Mouse (Mus musculus) midbrain, embryonic 15.5 days (tissue): ENCODE results near the gene Samhd1. TPM values are rescaled to one million over a fixed set of nuclear protein-coding genes. Genes with fewer than 3 reads are reported as not detected.

ENCODE experiments used
- ATAC-seq: fragments of 200-750 bp; cut with Nextera tagmentation; replicated peaks from 2 replicates; pipeline ENCODE4 v1.8.0; 2017; ENCODE audit warnings: moderate TSS enrichment
- H3K27ac ChIP-seq: fragments of 300-500 bp; sonication (generic); 2 replicates; pipeline ENCODE4 v1.5.1; 2015; ENCODE audit warnings: mild to moderate bottlenecking, inconsistent platforms
- H3K27me3 ChIP-seq: fragments of 300-500 bp; sonication (generic); replicated peaks from 2 replicates; pipeline ENCODE4 v1.6.1; 2015; ENCODE audit warnings: inconsistent platforms
- H3K36me3 ChIP-seq: fragments of 300-500 bp; sonication (generic); replicated peaks from 2 replicates; pipeline ENCODE4 v1.6.1; 2015; ENCODE audit warnings: inconsistent platforms
- H3K4me1 ChIP-seq: fragments of 300-500 bp; sonication (generic); 2 replicates; pipeline ENCODE4 v1.6.1; 2015; ENCODE audit warnings: inconsistent platforms
- H3K4me2 ChIP-seq: fragments of 300-500 bp; sonication (generic); 2 replicates; pipeline ENCODE4 v1.6.1; 2015; ENCODE audit warnings: inconsistent platforms, mild to moderate bottlenecking, moderate library complexity
- H3K4me3 ChIP-seq: fragments of 300-500 bp; sonication (generic); 2 replicates; pipeline ENCODE4 v1.5.1; 2015; ENCODE audit warnings: mild to moderate bottlenecking, inconsistent platforms
- H3K9ac ChIP-seq: fragments of 300-500 bp; sonication (generic); 2 replicates; pipeline ENCODE4 v1.6.1; 2015; ENCODE audit warnings: mild to moderate bottlenecking, inconsistent platforms
- H3K9me3 ChIP-seq: fragments of 300-500 bp; sonication (generic); 2 replicates; pipeline ENCODE4 v1.6.1; 2016; ENCODE audit warnings: inconsistent platforms
- WGBS: fragments of 180-500 bp; shearing (Covaris S2); methylation state at CpG from one replicate; pipeline ENCODE4 v1.1.7; 2015; ENCODE audit warnings: mixed read lengths; 5-methylcytosine and 5-hydroxymethylcytosine counted together
- polyA plus RNA-seq: library from polyadenylated mRNA; unstranded; fragments of >200 nt; fragmentation: Nextera tagmentation; extraction: Ambion mirVana; gene quantifications from 2 replicates; pipeline ENCODE4 v1.2.1, GENCODE M21; 2015

The Samhd1 gene
- polyA plus RNA-seq, 1 experiment from 2014 or later = 9.4 TPM

DNA sequence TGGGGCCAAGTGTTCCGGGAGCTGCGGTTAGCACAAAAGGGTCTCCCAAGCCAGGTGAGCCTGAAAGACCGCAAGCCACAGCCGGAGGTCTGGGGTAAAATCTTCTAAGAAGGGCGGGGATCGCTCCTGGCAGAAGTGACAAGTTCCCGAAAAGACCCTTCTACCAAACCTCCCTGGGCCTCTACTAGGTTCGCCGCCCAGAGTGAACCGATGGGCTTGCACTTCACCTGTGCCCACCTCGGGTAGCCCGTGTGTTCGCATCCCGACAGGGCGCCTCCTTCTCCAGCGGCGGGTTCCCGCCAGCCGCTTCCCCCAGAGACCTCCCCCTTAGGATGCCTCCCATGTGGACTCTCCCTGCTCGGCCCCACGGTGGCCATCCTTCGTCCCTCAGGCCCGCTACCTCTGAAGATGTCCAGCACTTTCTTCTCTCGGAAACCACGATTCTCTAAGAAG is 560 bp downstream of the Samhd1 start:
- Histone ChIP-seq H3K4me1 (peaks cover 9% of the 10 kb centered on the region), H3K9ac (peak overlapping the region; percentile 54), H3K36me3 (no peaks in the 10 kb centered on the region), H3K4me3 (peak overlapping the region; percentile 54), H3K9me3 (no peaks in the 10 kb centered on the region), H3K4me2 (peak overlapping the region; percentile 78), H3K27ac (peak overlapping the region; percentile 63), H3K27me3 (no peaks in the 10 kb centered on the region)
- WGBS = 0% methylated on average over 25 of the region's 25 CpGs
- ATAC-seq = peak; percentile 74

DNA sequence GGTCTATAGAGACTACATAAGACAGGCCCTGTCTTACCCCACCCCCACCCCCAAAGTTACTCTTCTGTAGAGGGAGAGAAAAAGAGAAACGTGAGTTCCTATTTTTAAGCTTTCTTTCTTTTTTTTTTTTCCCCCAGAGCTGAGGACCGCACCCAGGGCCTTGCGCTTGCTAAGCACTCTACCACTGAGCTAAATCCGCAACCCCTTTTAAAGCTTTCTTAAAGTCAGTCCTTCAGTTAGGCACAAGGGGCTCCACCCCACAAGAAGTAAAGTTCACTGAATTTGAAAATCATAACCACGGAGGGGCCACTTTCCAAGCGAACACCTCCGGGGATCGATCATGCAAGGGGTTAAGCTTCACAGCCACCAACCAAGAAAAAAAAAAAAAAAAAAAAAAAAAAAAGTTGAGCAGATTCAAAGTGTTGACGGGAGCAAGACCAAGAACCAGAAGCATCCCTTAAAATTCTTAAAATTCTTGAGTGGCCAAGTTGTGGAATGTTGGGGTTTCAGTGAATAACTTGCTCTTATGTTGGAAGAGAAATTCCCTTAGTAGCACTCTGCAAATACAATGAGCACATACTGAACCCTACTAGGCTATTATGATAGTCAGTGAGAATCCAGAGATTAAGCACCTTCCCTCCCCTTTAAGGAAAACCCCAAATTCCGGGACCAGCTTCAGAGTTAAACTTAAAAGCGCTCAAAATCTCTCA is 1.1 kb downstream of the Samhd1 start:
- H3K4me3 ChIP-seq = peak overlapping the region; percentile 54
- H3K36me3 ChIP-seq = no peaks in the 10 kb centered on the region
- 15% methylated on average over 11 of the region's 11 CpGs for WGBS
- peak overlapping the region; percentile 54 for H3K9ac ChIP-seq
- H3K4me1 ChIP-seq = peaks cover 9% of the 10 kb centered on the region
- no peaks in the 10 kb centered on the region for H3K9me3 ChIP-seq
- no peak overlapping the region for H3K27ac ChIP-seq
- H3K4me2 ChIP-seq = peak overlapping the region; percentile 78
- ATAC-seq = no peak
- no peaks in the 10 kb centered on the region for H3K27me3 ChIP-seq

GRCm38 (mm10) chr2:157132686-157133540 is 2.2 kb downstream of the Samhd1 start:
- 88% methylated on average over 3 of the region's 3 CpGs for WGBS
- Histone ChIP-seq H3K4me1 (peaks cover 9% of the 10 kb centered on the region), H3K4me3 (no peak overlapping the region), H3K27ac (no peak overlapping the region), H3K9me3 (no peaks in the 10 kb centered on the region), H3K36me3 (no peaks in the 10 kb centered on the region), H3K4me2 (no peak overlapping the region), H3K9ac (no peak overlapping the region), H3K27me3 (no peaks in the 10 kb centered on the region)
- ATAC-seq = no peak

DNA sequence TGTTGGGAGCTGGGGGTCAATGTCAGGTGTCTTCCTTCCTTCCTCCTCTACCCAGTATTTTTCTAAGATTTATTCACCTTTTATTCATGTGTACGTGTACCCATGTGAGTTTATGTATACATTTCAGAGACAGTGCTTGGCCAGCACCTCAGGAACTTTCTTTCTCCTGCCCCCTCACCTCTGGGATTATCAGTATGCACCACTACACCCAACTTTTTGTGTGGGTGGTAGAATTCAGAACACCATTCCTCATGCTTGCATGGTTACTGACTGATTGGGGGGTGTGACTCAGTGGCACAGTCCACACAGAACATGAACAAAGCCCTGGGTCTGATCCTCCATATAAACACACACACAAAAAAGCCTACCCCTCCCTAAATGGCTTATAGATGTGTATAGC is 3.0 kb downstream of the Samhd1 start:
- H3K9ac ChIP-seq = no peak overlapping the region
- no peaks in the 10 kb centered on the region for H3K27me3 ChIP-seq
- no peak for ATAC-seq
- no peak overlapping the region for H3K4me2 ChIP-seq
- peaks cover 9% of the 10 kb centered on the region for H3K4me1 ChIP-seq
- no peak overlapping the region for H3K27ac ChIP-seq
- H3K4me3 ChIP-seq = no peak overlapping the region
- 93% methylated on average over 1 of the region's 1 CpGs for WGBS
- H3K36me3 ChIP-seq = no peaks in the 10 kb centered on the region
- H3K9me3 ChIP-seq = no peaks in the 10 kb centered on the region

- H3K27me3 ChIP-seq = no peaks in the 10 kb centered on the region
- H3K4me3 ChIP-seq = no peak overlapping the region
- no peaks in the 10 kb centered on the region for H3K36me3 ChIP-seq
- H3K9me3 ChIP-seq = no peaks in the 10 kb centered on the region
- no peak overlapping the region for H3K4me2 ChIP-seq
- H3K27ac ChIP-seq = no peak overlapping the region
- no peak for ATAC-seq
- H3K4me1 ChIP-seq = peaks cover 9% of the 10 kb centered on the region
- H3K9ac ChIP-seq = no peak overlapping the region
- 93% methylated on average over 8 of the region's 8 CpGs for WGBS
Measured at GRCm38 (mm10) chr2:157130813-157131514, 4.1 kb downstream of the Samhd1 start.

DNA sequence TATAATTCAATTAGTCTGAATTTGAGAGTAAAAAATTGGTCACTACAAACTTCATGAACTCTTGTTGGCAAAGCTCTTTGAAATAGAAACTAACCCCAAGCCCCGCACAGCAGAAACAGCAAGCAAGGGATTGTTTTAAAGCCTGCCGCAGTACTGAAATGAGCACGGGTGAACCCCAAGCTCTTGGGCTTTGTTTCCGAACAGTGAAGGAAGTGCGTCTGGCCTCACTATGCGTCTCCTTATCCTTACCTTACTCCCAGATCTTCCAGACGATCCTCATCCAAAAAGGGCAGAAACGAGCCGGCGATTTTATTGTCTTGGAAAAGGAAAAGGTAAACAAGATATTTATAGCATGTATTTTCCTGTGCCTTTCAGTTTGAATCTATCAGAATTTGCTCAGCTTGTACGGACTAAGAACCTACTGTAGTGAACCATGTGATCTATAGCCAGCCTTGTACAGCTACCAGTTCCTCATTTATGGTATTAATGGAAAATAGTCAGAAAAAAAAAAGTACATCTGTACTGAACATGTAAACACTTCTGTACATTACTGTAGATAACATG is 5.4 kb downstream of the Samhd1 start:
- Histone ChIP-seq H3K4me3 (no peak overlapping the region), H3K4me2 (no peak overlapping the region), H3K27ac (no peak overlapping the region), H3K36me3 (no peaks in the 10 kb centered on the region), H3K4me1 (peaks cover 9% of the 10 kb centered on the region), H3K9ac (no peak overlapping the region), H3K9me3 (no peaks in the 10 kb centered on the region), H3K27me3 (no peaks in the 10 kb centered on the region)
- ATAC-seq = no peak
- 85% methylated on average over 11 of the region's 11 CpGs for WGBS

DNA sequence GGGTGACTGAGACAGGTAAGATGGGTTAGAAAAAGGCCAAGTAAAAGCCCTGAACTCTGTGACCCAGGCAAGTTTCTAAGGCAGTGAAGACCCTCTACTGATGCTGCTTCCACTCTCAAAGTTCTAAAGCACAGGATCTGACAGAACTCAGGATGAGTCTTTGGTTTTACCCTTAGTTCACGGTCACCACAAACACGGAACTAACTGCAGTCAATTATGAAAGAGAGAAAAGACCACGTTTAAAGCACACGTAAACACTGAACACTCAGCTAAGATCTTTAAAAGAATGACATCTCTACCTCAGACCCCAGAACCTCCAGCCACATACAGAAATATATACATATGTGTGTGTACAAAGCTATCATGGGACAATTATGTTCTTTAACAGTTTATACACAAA is 6.0 kb downstream of the Samhd1 start:
- no peak for ATAC-seq
- 94% methylated on average over 4 of the region's 4 CpGs for WGBS

GRCm38 (mm10) chr2:157128072-157128471 is 7.0 kb downstream of the Samhd1 start:
- H3K4me2 ChIP-seq = no peak overlapping the region
- H3K4me3 ChIP-seq = no peak overlapping the region
- no peaks in the 10 kb centered on the region for H3K9me3 ChIP-seq
- H3K4me1 ChIP-seq = no peaks in the 10 kb centered on the region
- no peaks in the 10 kb centered on the region for H3K36me3 ChIP-seq
- 63% methylated on average over 4 of the region's 4 CpGs for WGBS
- H3K27ac ChIP-seq = no peak overlapping the region
- H3K27me3 ChIP-seq = no peaks in the 10 kb centered on the region
- no peak for ATAC-seq
- no peak overlapping the region for H3K9ac ChIP-seq

More for the DNA sequence above, 6.0 kb downstream of the Samhd1 start:
- Histone ChIP-seq H3K27me3 (no peaks in the 10 kb centered on the region), H3K4me2 (no peak overlapping the region), H3K9me3 (no peaks in the 10 kb centered on the region), H3K4me3 (no peak overlapping the region), H3K27ac (no peak overlapping the region), H3K9ac (no peak overlapping the region), H3K4me1 (peaks cover 4% of the 10 kb centered on the region), H3K36me3 (no peaks in the 10 kb centered on the region)

GRCm38 (mm10) chr2:157127370-157127769 is 7.7 kb downstream of the Samhd1 start:
- H3K27me3 ChIP-seq = no peaks in the 10 kb centered on the region
- 86% methylated on average over 3 of the region's 3 CpGs for WGBS
- H3K4me2 ChIP-seq = no peak overlapping the region
- H3K4me1 ChIP-seq = no peaks in the 10 kb centered on the region
- no peaks in the 10 kb centered on the region for H3K36me3 ChIP-seq
- no peak overlapping the region for H3K27ac ChIP-seq
- ATAC-seq = no peak
- H3K9me3 ChIP-seq = no peaks in the 10 kb centered on the region
- H3K4me3 ChIP-seq = no peak overlapping the region
- no peak overlapping the region for H3K9ac ChIP-seq

GRCm38 (mm10) chr2:157125246-157125645 is 9.8 kb downstream of the Samhd1 start:
- H3K4me2 ChIP-seq = no peak overlapping the region
- H3K27ac ChIP-seq = no peak overlapping the region
- H3K36me3 ChIP-seq = no peaks in the 10 kb centered on the region
- no peaks in the 10 kb centered on the region for H3K9me3 ChIP-seq
- H3K9ac ChIP-seq = no peak overlapping the region
- whole genome bisulfite sequencing = 89% methylated on average over 3 of the region's 3 CpGs
- H3K4me1 ChIP-seq = no peaks in the 10 kb centered on the region
- no peaks in the 10 kb centered on the region for H3K27me3 ChIP-seq
- H3K4me3 ChIP-seq = no peak overlapping the region
- no peak for ATAC-seq

- Histone ChIP-seq H3K27ac (no peak overlapping the region), H3K4me3 (no peak overlapping the region), H3K4me1 (no peaks in the 10 kb centered on the region), H3K9ac (no peak overlapping the region), H3K9me3 (no peaks in the 10 kb centered on the region), H3K36me3 (no peaks in the 10 kb centered on the region), H3K27me3 (no peaks in the 10 kb centered on the region), H3K4me2 (no peak overlapping the region)
- no peak for ATAC-seq
- 92% methylated on average over 8 of the region's 8 CpGs for WGBS
Measured at GRCm38 (mm10) chr2:157121766-157122165, 13.3 kb downstream of the Samhd1 start.

DNA sequence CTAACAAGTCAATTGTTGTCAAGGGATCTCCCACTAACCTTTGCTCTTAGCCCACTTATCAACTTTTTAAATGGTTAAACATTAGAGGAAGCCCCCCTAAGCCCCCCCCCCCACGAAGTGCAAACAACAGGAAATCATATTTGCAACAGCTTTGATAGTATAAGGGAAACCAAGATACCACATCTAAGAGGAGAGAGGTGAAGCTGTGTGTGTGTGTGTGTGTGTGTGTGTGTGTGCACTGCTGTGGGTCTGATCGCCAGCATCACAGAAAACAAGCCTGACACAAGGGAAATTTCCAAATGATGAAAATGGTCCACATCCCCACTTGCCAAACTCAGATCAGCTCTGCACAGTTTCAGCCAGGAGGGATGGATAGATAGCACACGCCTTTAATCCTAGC is 16.0 kb downstream of the Samhd1 start:
- no peak overlapping the region for H3K4me3 ChIP-seq
- no peak overlapping the region for H3K27ac ChIP-seq
- no peaks in the 10 kb centered on the region for H3K4me1 ChIP-seq
- no peaks in the 10 kb centered on the region for H3K9me3 ChIP-seq
- H3K4me2 ChIP-seq = no peak overlapping the region
- H3K36me3 ChIP-seq = no peaks in the 10 kb centered on the region
- H3K27me3 ChIP-seq = no peaks in the 10 kb centered on the region
- 77% methylated on average over 3 of the region's 3 CpGs for WGBS
- no peak for ATAC-seq
- no peak overlapping the region for H3K9ac ChIP-seq
